Mouse (Mus musculus) hematopoietic stem cell, adult 5-6 weeks (primary cell): ENCODE results near the gene Gmps. TPM values are rescaled to one million over a fixed set of nuclear protein-coding genes. Genes with fewer than 3 reads are reported as not detected.
A peak's percentile ranks its signal among the peaks of the same experiment; 100 is the strongest.

Experiments
- ATAC-seq, 2 experiments: fragments of 125-278 bp in 1 of 2; replicated peaks in 1 of 2; 2 replicates each; pipeline ENCODE4 v1.8.0; 2016 to 2017; ENCODE audit warnings: inconsistent platforms in 2 of 2, mild to moderate bottlenecking in 2 of 2, moderate number of reproducible peaks in 2 of 2, low read depth in 1 of 2, moderate TSS enrichment in 1 of 2; ENCODE audit not compliant: low FRiP score in 2 of 2, poor library complexity in 2 of 2, severe bottlenecking in 2 of 2, insufficient read depth in 1 of 2, low TSS enrichment in 1 of 2
- total RNA-seq: library from RNA; stranded (forward); fragments of 172-1452, 232-1000 nt; gene quantifications from 2 replicates; pipeline ENCODE4 v1.2.3, GENCODE M21; 2017

Gmps gene
- 44.7 and 47.5 TPM in 2 replicates for total RNA-seq

GRCm38 (mm10) chr3:63975955-63976908, at the start of gene Gmps:
Gene Gmps (plus strand): TSS chr3:63976106.
- ATAC-seq, result peak; percentile 98

DNA sequence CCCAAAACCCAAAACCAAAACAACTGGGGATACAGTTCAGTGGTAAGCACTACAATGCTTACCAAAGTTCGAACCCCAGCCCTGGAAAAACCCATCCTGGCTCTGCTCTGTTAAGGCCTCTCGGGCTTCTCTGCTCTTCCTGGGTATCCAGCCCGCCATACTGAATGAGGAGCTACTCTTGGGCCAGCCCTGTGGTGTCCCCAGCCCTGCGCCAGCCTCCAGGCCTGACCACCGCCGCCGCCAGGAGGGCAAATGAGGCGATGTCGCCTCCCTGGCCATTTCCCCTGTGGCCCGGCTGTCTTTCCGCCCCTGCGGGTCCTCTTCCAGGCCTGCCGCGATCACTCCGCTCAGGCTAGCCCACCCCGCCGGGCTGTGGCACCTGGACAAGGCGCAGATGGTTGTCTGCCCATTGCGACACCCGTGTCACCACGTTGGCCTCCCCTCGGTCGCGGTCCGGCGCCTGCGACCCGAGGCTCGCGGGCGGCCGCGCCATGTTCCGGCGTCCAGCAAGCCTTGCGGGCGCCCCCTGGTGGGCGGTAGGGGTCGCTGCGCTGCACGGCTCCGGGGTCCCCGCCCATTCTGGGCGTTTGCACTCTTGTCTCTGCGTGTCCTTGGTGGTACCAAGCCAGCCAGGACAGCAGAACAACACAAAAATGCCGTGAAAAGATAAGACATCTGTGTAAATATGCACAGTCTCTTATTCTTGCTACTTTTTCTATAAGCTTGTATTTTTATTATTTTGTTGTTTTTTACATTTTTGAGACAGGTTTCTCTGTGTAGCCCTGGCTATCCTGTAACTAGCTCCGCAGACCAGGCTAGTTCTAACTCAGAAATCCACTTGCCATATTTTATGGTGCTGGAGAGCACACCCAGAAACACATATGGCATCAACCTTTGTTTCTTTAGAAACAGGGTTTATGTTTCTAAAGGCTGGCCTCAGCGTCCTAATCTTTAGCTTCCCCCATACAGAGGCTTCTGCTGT, 46.7 kb upstream of the Gmps start, which contains the start of gene E130311K13Rik:
Gene E130311K13Rik, minus strand, starts transcription at position 595 of the 982 bp plus-strand sequence.
- peak; percentile 94 for ATAC-seq

DNA sequence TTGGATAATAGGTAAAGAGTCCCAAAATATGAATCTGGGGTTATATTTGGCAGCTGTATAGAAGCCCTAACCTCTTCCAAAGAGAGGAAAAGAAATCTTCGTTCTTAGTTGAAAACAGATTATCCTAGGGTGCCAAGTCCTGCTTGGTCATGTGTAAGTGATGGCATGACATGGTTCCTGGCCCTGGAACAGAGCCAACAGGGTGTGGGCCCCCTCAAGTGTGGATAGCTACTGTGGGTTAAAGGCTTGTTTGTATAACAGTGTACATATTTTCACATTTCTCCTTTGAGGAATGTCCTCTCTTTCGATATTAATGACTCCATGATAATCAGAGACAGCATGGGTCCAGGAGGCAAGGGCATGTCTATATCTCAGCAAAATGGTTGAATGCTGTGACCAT, 37.0 kb upstream of the Gmps start:
- ATAC-seq, result no peak

DNA sequence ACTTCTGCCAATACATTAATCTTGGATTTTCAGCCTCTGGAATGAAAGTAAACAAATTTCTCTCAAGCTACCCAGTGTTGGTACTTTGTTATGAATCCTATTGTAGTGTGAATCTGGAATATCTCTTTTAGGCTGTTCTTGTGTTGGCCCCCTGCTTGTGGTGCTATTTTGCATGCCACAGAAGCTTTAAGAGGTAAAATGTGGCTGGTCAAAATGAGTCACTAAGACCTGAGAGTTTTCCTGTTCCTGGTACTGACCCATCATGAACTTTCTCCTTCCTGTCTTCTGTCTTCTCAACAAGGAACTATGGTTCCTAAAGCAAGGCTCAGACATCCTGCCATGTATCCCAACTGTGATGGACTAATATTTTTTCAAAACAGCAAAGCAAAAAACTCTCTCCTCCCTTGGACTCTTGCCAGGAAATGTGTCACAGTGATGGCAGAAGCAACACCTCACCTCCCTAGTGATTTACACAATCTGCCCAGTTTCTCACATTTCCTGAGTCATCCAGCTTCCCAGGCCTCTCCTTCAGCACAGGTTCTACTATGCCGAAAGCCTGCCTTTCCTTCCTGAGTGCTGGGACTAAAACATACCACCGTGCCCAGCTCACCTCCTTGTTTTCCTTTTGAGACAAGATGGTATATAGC, 34.6 kb upstream of the Gmps start:
- ATAC-seq, result no peak

- no peak for ATAC-seq
Observed at GRCm38 (mm10) chr3:63949837-63950236, 26.1 kb upstream of the Gmps start.

DNA sequence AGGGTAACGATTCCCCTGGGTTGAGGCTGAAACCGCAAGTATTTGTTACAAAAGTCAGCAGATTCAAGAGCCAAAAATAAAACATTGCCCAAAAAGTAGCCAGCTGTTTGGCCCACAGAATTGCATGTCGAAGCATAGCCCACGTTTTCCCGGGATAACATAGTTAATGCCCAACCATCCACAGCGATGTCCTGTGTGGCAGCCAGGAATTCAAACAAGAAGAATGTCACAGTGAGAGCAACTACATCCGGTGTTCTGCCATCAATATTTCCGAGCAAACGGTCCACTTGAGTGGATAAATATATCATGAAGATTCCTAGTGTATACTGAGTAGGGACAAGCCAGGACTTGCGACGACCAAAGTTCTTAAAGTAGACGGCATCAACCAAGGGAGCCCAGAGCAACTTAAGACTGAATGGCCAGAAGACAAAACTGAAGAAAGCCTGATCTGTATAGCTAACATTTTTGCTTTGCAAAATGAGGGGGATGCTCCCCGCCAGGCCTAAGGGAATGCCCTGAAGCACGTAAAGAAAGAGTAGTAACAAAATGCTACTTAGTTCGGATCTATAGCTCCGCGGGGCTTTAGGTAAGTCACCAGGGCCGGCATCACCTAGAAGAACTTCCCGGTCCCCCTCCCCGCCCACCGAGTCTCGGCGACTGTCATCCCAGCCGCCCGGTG, 12.3 kb upstream of the Gmps start:
- 0 out of 4 replicates have a peak, but pooled peaks of 1 of the 2 experiments have one; percentile 2 for ATAC-seq

DNA sequence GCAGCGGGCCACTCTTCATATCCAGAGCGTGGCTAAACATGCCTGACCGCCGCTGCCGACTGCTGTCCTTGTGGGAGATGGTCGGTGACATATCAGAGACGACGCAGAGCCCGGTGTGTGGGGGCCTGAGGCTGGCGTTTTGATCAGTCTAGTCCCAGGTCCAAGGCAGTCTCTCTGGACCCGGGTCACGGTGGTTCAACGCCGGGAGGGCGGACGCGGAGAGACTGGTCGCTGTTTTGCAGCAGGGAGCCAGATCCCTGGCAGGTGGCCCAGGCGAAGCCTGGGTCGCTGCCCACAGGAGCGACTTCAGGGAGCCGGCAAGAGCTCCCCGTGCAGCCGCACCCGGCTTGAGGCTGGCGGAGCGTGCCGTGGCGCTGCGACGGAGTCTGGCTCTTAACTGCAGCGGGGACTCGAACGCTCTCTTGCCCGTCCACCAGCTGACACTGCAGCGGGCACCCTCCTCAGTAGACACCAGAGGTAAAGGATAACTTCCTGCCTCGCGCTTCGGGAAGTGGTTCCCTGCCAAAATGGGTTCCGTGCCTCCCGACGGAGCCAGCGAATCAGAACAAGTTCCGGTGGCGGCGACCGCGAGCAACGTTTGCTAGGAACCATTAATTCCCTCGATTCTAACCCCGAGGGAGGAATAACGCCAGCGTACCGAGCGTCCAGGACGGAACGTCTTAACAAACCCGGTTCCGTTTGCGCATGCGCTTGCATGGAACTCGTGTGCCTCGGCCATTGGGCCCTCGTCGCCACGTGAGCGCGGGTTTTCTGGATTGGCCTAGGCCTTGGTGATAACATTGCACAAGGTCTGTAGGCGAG, 11.6 kb upstream of the Gmps start, which contains the start of gene Slc33a1:
Gene Slc33a1, minus strand, starts transcription at position 669 of the 822 bp plus-strand sequence.
- peak; percentile 94 to 97 for ATAC-seq

- ATAC-seq, result 0 out of 4 replicates have a peak, but pooled peaks of 1 of the 2 experiments have one; percentile 4
Observed at GRCm38 (mm10) chr3:63964922-63965249, 11.0 kb upstream of the Gmps start.

GRCm38 (mm10) chr3:63965929-63966328, 10.0 kb upstream of the Gmps start:
- no peak for ATAC-seq

DNA sequence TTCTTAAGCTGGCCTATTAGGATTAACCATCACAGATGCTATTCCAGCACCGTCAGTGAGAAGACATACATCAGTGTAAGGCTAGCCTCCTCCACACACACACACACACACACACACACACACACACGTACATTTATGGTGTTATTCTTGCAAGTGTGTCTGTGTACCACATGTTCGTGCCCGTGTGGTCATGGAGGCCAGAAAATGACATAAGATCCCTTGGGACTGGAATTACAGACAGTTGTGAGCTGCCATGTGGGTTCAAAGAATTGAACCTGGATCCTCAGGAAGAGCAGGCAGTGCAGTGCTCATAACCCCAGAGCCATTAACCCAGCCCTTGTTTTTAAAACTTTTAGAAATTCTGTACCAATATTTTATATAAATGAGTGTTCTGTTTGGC, 2.0 kb downstream of the Gmps start:
- no peak for ATAC-seq

- no peak for ATAC-seq
Observed at GRCm38 (mm10) chr3:63986656-63987055, 10.8 kb downstream of the Gmps start.

DNA sequence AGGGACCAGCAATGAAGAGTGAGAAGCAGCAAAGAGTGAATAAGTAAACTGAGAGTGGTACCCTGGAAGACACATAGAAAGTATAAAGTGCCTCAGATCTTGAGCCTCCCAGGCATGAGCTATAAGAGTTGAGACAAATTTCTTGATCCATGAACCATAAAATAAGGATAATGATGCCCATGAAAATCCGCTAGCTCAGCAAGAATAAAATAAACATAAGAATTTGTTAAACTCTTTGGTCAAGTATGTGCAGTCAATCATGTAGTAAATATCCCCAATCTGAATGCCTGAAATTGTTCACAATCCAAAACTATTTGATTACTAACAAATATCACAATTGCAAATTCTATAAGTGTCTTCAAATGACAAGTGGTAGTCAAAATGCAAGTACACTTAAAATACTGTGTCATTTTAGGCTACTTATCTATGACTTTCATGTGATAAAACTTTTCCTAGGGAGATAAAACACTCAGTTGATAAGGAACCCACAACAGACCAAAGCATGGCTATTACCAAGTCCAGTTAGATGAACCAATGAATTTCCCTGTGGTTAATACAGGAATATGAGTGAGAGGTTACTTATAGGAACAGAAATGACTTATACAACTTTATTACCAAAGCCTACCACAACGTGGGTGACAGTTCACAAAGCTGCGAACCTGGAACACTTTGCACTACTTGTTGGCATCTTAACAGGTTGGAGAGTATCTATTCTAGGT, 13.0 kb downstream of the Gmps start:
- no peak for ATAC-seq

DNA sequence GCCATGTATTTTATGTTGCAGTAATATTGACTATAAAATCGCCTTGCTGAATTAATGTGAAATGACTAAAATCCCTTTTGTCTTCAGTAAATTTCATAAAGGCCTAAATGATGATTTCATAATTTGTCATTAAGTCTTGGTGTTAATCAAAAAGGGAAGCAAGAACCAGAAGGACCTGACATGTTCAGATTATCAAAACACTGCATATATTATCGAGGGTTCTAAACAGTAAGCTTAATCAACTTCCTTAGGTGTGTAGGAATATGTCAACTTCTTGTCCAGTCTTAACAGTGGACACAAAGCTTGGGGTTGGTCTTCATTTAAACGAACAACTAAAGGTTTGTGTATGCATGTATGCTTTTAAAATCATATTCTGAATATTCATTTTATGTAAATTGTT, 45.5 kb downstream of the Gmps start:
- ATAC-seq, result no peak

DNA sequence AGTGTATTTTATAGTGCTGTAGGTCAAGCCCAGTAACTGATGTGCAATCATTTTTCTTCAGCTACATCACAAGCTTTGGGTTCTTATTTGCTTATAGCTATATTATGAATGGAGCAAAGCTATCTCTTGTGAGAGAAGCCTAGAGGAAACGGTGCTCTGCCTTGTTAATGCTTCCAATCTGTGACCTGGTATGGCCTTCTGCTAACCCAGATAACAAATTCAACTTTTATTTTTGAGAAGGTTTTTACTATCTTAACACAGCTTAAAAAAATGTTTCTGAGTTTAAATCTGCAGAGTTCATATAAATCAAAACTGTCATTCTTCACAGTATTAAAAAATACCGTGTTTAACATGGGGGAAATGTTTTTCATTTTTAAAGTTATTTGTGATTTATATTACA, 46.0 kb downstream of the Gmps start:
- no peak for ATAC-seq

GRCm38 (mm10) chr3:64029846-64030245, 53.9 kb downstream of the Gmps start:
- ATAC-seq, result no peak
